Mouse (Mus musculus): ENCODE results near the gene Ppm1a. TPM values are rescaled to one million over a fixed set of nuclear protein-coding genes. Genes with fewer than 3 reads are reported as not detected.
A peak's percentile ranks its signal among the peaks of the same experiment; 100 is the strongest.

Gene Ppm1a
- polyA plus RNA-seq, 1 experiment from 2014 or later, result 68.0 TPM

DNA sequence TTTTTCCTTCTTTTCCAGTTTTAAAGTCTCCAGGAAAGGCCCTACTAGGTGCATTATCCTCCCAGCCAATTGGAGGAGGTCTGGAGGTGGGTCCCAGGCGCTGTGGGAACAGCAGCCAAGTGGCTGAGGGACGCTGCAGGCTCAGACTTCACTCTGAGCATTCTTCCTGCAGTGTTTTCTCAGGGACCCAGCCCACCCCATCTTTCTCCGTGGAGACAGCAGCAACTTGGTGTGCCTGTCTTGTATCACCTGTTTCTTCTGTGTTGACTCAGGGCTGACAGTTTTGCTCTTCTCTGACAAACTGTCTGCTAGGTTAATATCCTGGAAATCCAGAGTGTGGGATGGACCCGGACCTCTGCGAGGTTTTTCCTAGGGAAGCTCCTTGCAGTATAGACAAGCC is 68.4 kb downstream of the Ppm1a start:
- Histone ChIP-seq H3K36me3 (no peaks in the 10 kb centered on the region), H3K9me3 (no peaks in the 10 kb centered on the region), H3K4me3 (replicated peaks) (no peak overlapping the region), H3K27ac (no peak overlapping the region), H3K9ac (replicated peaks) (no peak overlapping the region), H3K4me1 (replicated peaks) (peaks cover 6% of the 10 kb centered on the region; the same call in 1 of the 2 replicates), H3K27me3 (peaks cover 27% of the 10 kb centered on the region), H3K4me2 (no peak overlapping the region)
- 48% methylated on average over 5 of the region's 5 CpGs for WGBS
- no peak for ATAC-seq (ENCODE audit: insufficient number of reproducible peaks, insufficient read depth, low FRiP score, low TSS enrichment, low read depth)

DNA sequence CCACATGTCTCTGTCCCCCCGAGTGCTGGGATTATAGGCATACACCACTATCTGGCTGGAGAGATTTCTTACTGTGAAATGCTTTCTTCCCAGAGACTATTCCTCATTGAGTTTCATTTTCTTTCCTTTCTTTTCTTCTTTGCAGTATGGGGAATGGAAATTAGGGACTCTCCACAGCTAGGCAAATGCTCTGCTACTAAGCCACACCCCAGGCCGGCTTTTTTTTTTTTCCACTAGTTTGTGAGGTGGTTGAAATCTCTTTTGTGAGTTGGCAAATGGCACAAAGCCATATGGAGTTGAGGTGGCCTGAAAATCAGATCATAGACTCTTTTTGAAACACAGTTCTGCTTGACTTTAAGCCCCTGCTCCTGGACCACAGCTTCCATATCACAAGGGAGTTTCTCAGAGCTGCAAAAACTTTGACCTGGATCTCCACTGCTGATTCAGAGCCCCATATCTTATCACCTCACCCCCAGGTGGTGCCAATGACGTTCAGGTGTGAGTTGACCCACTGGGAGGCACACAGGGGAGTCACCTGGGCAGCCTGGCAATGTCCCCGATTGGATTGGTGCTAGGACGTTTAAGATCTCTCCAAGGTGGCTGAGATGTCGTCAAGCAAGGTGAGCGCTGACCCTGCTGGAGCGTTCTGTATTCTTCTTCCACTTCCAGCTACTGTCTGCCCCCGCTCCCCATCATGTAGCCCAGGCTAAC is 71.7 kb downstream of the Ppm1a start:
- peaks cover 40% of the 10 kb centered on the region for H3K27me3 ChIP-seq
- WGBS, result 65% methylated on average over 9 of the region's 9 CpGs

DNA sequence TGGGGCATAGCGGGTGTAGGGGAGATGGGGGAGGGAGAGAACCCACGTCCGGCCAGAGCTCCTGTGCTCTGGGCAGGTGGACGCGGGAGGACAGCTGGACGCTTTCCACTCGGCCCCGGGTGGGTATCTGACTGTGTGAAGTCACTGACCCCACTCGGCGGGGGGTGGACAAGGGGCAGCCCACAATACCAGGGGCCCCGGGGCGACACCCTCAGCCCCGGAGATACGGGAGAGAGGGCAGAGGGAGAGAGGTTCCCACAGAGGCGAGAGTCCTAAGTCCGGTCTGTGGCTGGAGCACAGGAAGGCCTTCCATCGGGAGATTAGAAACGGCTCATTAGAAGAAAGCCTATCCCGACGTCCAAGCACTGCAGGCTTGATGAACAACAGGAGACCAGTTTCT is 72.5 kb downstream of the Ppm1a start:
- H3K4me3 ChIP-seq (replicated peaks), result no peak overlapping the region
- H3K9me3 ChIP-seq, result no peaks in the 10 kb centered on the region
- H3K4me2 ChIP-seq, result no peak overlapping the region
- 71% methylated on average over 20 of the region's 20 CpGs for WGBS
- H3K9ac ChIP-seq (replicated peaks), result no peak overlapping the region
- no peak overlapping the region for H3K27ac ChIP-seq
- peaks cover 44% of the 10 kb centered on the region for H3K27me3 ChIP-seq
- ATAC-seq (ENCODE audit: insufficient number of reproducible peaks, insufficient read depth, low FRiP score, low TSS enrichment, low read depth), result no peak
- no peaks in the 10 kb centered on the region for H3K36me3 ChIP-seq
- H3K4me1 ChIP-seq (replicated peaks), result peaks cover 6% of the 10 kb centered on the region

More for the DNA sequence above, 71.7 kb downstream of the Ppm1a start:
- Histone ChIP-seq H3K4me3 (replicated peaks) (no peak overlapping the region), H3K36me3 (no peaks in the 10 kb centered on the region), H3K27ac (no peak overlapping the region), H3K9me3 (no peaks in the 10 kb centered on the region), H3K4me2 (no peak overlapping the region), H3K4me1 (replicated peaks) (peaks cover 6% of the 10 kb centered on the region), H3K9ac (replicated peaks) (no peak overlapping the region)
- ATAC-seq (ENCODE audit: insufficient number of reproducible peaks, insufficient read depth, low FRiP score, low TSS enrichment, low read depth), result no peak

DNA sequence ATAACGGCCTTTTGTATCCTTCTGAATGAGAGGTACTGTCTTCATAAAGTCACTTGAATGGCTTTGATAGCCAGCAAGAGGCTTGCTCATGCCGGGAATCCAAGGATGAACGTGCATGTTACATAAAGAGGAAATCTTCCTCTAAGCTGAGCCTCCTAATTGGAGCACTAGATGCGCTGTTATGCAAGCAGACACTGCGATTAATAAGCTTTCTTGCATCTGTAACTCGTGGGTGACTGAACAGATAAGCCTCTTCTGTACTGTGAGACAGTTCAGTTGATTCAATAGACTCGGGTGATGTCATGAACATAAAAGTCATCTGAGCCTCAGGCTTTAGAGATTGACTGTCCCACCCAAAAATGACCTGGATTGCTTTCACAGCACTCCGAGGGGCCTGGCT is 73.1 kb downstream of the Ppm1a start:
- no peak overlapping the region for H3K9ac ChIP-seq (replicated peaks)
- ATAC-seq (ENCODE audit: insufficient number of reproducible peaks, insufficient read depth, low FRiP score, low TSS enrichment, low read depth), result no peak
- H3K9me3 ChIP-seq, result no peaks in the 10 kb centered on the region
- H3K27me3 ChIP-seq, result peaks cover 44% of the 10 kb centered on the region
- WGBS, result 80% methylated on average over 8 of the region's 8 CpGs
- no peak overlapping the region for H3K4me2 ChIP-seq
- H3K4me1 ChIP-seq (replicated peaks), result peaks cover 6% of the 10 kb centered on the region
- H3K36me3 ChIP-seq, result no peaks in the 10 kb centered on the region
- no peak overlapping the region for H3K4me3 ChIP-seq (replicated peaks)
- no peak overlapping the region for H3K27ac ChIP-seq

DNA sequence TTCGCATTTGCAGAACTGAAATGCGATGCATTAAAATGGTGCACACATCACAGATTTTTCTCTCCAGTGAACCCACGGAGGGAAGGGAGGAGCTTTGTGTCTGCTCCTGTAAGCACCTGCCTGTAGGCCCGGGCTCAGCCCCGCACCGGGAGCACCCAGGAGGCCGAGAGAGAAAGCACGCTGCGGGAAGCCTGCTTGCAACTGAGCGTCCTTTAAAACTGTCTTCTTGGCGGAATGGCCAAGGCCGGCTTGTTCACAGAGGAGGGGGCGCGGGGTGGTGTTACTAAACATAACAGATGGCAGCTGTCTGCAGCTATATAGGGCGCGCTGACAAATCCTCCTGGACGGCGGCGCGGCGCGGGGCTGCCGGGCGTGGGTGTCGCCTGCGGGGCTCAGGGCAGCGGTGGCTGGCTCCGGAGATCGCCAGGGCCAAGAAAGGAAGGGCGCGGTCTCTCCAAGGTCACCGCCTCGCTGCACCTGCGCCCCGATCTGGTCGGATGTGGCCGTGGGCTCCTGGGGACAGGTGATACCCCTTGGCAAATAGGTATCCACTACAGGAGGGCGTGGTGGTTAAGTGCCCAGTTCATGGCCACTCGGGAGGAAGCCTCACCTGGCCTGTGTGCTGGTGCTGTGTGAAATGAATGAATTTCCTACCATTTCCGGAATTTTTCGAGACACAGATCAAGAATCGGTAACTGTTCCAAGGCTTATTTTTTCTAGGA is 74.6 kb downstream of the Ppm1a start:
- peak; percentile 20; the same call in 1 of the 2 replicates for ATAC-seq (ENCODE audit: insufficient number of reproducible peaks, insufficient read depth, low FRiP score, low TSS enrichment, low read depth)
- WGBS, result 10% methylated on average over 31 of the region's 42 CpGs

DNA sequence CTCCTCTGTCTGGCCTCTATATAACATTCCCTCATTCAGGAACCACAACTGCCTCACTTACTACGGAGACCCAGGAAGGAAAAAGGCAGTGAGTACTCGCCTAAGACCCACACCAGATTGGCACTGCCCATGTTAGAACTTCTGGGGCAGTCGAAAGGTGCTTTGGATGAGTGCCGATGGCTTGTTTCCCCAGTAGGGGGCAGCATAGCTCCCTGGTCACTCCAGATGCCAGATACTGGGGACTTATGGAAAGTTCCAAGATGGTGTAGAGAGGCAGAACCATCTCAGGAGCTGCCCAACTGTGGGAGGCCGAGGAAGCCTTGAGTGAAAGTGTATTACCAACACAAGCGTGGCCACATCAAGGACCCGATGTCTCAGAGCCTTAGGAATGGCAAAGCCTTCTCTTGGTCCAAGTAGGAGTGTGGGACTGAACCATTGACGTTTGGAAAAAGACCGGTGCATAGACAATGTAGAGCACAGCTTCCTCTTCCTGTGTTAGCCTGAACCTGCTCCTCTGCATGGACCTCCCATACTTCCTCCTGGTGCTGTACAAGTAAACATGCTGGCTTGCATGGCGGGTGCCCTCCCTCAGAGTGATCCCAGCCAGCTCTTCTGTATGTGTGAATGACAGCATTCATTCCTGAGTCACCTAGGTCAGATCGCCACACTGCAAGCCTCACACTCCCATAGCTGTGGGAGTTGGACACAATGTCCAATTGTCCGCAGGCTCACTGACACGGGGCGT is 77.7 kb downstream of the Ppm1a start:
- no peak overlapping the region for H3K27ac ChIP-seq
- peaks cover 6% of the 10 kb centered on the region for H3K4me1 ChIP-seq (replicated peaks)
- H3K4me3 ChIP-seq (replicated peaks), result no peak overlapping the region
- no peak overlapping the region for H3K9ac ChIP-seq (replicated peaks)
- H3K36me3 ChIP-seq, result no peaks in the 10 kb centered on the region
- H3K4me2 ChIP-seq, result no peak overlapping the region
- no peaks in the 10 kb centered on the region for H3K9me3 ChIP-seq
- H3K27me3 ChIP-seq, result peaks cover 41% of the 10 kb centered on the region
- no peak for ATAC-seq (ENCODE audit: insufficient number of reproducible peaks, insufficient read depth, low FRiP score, low TSS enrichment, low read depth)
- WGBS, result 74% methylated on average over 14 of the region's 14 CpGs

More for the DNA sequence above, 74.6 kb downstream of the Ppm1a start:
- Histone ChIP-seq H3K4me2 (peak overlapping the region; percentile 57), H3K4me3 (replicated peaks) (peak overlapping the region; percentile 34), H3K27me3 (peaks cover 50% of the 10 kb centered on the region), H3K4me1 (replicated peaks) (peaks cover 6% of the 10 kb centered on the region), H3K9ac (replicated peaks) (no peak overlapping the region; the same call in 1 of the 2 replicates), H3K36me3 (no peaks in the 10 kb centered on the region), H3K9me3 (no peaks in the 10 kb centered on the region), H3K27ac (no peak overlapping the region)

DNA sequence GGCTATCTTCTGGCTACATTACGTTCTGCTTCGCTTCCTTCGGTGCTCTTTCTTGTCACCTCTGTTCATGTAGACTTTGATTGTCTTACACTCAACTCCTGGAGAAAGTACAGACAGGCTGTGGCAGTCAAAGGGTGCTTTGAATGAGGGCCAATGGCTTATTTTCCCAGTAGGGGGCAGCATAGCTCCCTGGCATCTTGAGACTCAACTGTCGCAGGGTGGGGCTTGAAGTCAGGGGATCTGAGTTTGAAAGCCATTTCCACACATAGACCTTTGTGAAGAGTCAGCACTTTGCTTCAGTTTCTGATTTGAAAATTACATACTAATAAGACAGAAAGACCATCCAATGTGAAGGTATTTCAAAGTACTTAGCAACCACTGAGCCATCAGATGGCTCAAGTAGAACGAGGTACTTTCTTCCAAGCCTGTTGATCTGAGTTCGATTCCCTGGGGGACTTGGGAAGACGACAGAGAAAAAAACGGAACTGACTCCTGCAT is 78.3 kb downstream of the Ppm1a start:
- H3K4me3 ChIP-seq (replicated peaks), result no peak overlapping the region
- no peak overlapping the region for H3K27ac ChIP-seq
- peaks cover 6% of the 10 kb centered on the region for H3K4me1 ChIP-seq (replicated peaks)
- no peak overlapping the region for H3K9ac ChIP-seq (replicated peaks)
- peaks cover 35% of the 10 kb centered on the region for H3K27me3 ChIP-seq
- H3K36me3 ChIP-seq, result no peaks in the 10 kb centered on the region
- no peak for ATAC-seq (ENCODE audit: insufficient number of reproducible peaks, insufficient read depth, low FRiP score, low TSS enrichment, low read depth)
- H3K9me3 ChIP-seq, result no peaks in the 10 kb centered on the region
- 81% methylated on average over 8 of the region's 8 CpGs for WGBS
- no peak overlapping the region for H3K4me2 ChIP-seq

DNA sequence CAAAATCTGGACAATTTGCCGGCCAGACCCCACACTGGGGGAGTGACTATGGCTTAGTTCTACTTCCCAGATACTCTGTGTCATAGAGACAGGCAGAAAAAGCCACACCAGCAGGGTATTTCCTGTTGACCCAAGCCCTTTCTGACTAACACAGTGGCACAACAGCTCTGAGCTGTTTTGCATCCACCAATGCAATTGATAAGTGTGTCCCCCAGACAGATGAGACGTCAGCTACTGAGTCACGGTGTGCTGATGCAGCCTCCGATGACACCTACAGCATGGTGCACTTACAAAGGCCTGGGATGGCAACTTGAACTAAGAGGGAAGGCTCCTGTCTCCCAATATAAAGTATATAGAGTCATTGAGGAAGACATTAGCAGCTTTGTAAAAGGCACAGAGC is 80.0 kb downstream of the Ppm1a start:
- WGBS, result 87% methylated on average over 4 of the region's 4 CpGs
- no peaks in the 10 kb centered on the region for H3K4me1 ChIP-seq (replicated peaks)
- peaks cover 6% of the 10 kb centered on the region; the same call in 1 of the 2 replicates for H3K9me3 ChIP-seq
- peaks cover 18% of the 10 kb centered on the region for H3K27me3 ChIP-seq
- no peak for ATAC-seq (ENCODE audit: insufficient number of reproducible peaks, insufficient read depth, low FRiP score, low TSS enrichment, low read depth)
- no peak overlapping the region for H3K27ac ChIP-seq
- H3K4me2 ChIP-seq, result no peak overlapping the region
- no peaks in the 10 kb centered on the region for H3K36me3 ChIP-seq
- no peak overlapping the region for H3K4me3 ChIP-seq (replicated peaks)
- H3K9ac ChIP-seq (replicated peaks), result no peak overlapping the region

DNA sequence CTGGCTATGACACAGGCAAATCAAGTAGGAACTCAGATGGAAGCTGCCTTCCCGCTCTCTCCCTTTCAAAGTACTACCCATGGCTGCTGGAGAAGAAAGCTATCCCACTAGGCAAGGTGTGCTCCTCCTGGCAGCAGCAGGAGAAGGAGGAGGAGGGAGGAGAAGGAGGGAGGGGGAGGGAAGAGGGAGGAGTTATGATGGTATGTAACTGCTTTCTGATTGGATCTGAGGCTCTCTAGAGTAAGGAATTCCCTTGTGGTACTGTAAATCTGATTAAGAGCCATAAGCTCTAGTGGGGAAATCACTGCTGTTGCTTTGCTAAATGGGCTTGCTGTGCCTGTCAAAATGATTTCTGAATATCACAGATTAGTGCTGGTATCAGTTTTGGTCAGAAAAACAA is 84.2 kb downstream of the Ppm1a start:
- Histone ChIP-seq H3K27ac (no peak overlapping the region), H3K4me3 (replicated peaks) (no peak overlapping the region), H3K9me3 (peaks cover 8% of the 10 kb centered on the region; the same call in 1 of the 2 replicates), H3K4me2 (no peak overlapping the region), H3K4me1 (replicated peaks) (peaks cover 7% of the 10 kb centered on the region), H3K27me3 (peaks cover 15% of the 10 kb centered on the region), H3K9ac (replicated peaks) (no peak overlapping the region), H3K36me3 (no peaks in the 10 kb centered on the region)
- WGBS, result 91% methylated on average over 1 of the region's 1 CpGs
- ATAC-seq (ENCODE audit: insufficient number of reproducible peaks, insufficient read depth, low FRiP score, low TSS enrichment, low read depth), result no peak

DNA sequence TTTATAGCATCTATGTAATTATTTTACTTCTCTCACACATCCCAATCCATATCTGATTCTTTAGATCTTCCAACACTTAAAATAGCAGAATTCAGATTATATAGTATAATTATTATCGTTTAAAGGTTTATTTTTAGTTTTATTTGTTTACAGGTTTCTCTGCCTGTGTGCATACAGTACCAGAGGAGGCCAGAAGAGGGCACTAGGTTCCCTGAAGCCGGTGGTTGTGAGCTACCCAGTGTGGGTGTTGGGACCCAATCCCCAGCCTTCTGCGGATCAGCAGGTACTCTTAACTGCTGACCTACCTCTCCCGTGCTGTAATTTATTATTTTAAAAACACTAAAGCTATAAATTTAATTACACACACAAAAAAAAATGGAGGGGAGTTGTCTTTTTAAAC is 85.9 kb downstream of the Ppm1a start:
- Histone ChIP-seq H3K9me3 (peaks cover 8% of the 10 kb centered on the region; the same call in 1 of the 2 replicates), H3K4me1 (replicated peaks) (peaks cover 7% of the 10 kb centered on the region), H3K4me2 (no peak overlapping the region), H3K9ac (replicated peaks) (no peak overlapping the region), H3K27ac (no peak overlapping the region), H3K4me3 (replicated peaks) (no peak overlapping the region), H3K36me3 (no peaks in the 10 kb centered on the region), H3K27me3 (peaks cover 22% of the 10 kb centered on the region)
- ATAC-seq (ENCODE audit: insufficient number of reproducible peaks, insufficient read depth, low FRiP score, low TSS enrichment, low read depth), result no peak
- WGBS, result 85% methylated on average over 4 of the region's 4 CpGs

DNA sequence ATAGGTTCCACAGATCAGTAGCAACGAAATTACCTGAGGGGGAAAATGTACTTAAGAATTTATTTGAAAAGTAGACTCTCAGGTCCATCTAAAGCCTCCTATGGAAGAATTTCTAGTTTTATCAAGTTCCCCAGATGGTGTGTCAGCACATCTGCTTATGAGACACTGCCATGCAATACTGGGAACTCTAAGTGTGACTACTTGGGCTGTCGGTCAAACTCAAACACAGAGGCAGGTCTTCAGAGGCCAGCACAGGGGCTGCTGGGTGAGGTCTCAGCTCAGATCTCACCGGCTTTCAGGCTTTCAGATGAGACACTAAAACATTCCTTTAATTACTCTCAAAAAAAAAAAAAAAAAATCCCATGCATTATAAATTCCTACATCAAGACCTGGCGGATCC is 86.3 kb downstream of the Ppm1a start:
- no peak overlapping the region; the same call in 1 of the 2 replicates for H3K27ac ChIP-seq
- WGBS, result 82% methylated on average over 4 of the region's 4 CpGs
- peaks cover 26% of the 10 kb centered on the region for H3K27me3 ChIP-seq
- no peak overlapping the region for H3K4me3 ChIP-seq (replicated peaks)
- H3K36me3 ChIP-seq, result no peaks in the 10 kb centered on the region
- ATAC-seq (ENCODE audit: insufficient number of reproducible peaks, insufficient read depth, low FRiP score, low TSS enrichment, low read depth), result no peak
- H3K9ac ChIP-seq (replicated peaks), result no peak overlapping the region
- peaks cover 8% of the 10 kb centered on the region; the same call in 1 of the 2 replicates for H3K9me3 ChIP-seq
- H3K4me2 ChIP-seq, result peak overlapping the region; percentile 56
- H3K4me1 ChIP-seq (replicated peaks), result peaks cover 7% of the 10 kb centered on the region

Data from limb, embryonic 12.5 days (tissue).